ENCODE assay signal across 8 mouse cellular contexts in genomic region chr12:33394804-33395623, GRCm38 (mm10). TPM values are rescaled to one million over a fixed set of nuclear protein-coding genes. Genes with fewer than 3 reads are reported as not detected.
A peak's percentile ranks its signal among the peaks of the same experiment; 100 is the strongest.
DNase-seq lines count a peak whose midpoint lies in the region; ATAC-seq lines count a peak whose summit lies in the region.

TSS of gene Efcab10 (plus strand) at chr12:33394854.

- H3K4me3 ChIP-seq in heart, embryonic 16.5 days (ENCODE audit: low read length): peak within 1 kb of the TSS; percentile 17
- H3K4me3 ChIP-seq in embryonic facial prominence, embryonic 12.5 days: peak within 1 kb of the TSS; percentile 30
- H3K4me3 ChIP-seq in intestine, embryonic 14.5 days (ENCODE audit: low read depth, low read length): peak within 1 kb of the TSS; percentile 13
- H3K4me3 ChIP-seq in neural tube, embryonic 13.5 days: peak within 1 kb of the TSS; percentile 37

- H3K4me2 ChIP-seq in heart, embryonic 16.5 days (ENCODE audit: low read depth, low read length): peak within 1 kb of the TSS; percentile 58
- peak within 1 kb of the TSS; percentile 57 for H3K4me2 ChIP-seq in embryonic facial prominence, embryonic 12.5 days (replicated peaks)
- H3K4me2 ChIP-seq in intestine, embryonic 14.5 days (ENCODE audit: low read length): peak within 1 kb of the TSS; percentile 51
- H3K4me2 ChIP-seq in neural tube, embryonic 13.5 days: peak within 1 kb of the TSS; percentile 67

- ATAC-seq in heart, embryonic 16.5 days (replicated peaks; ENCODE audit: extremely low read depth, insufficient read depth, low FRiP score): no peak
- ATAC-seq in embryonic facial prominence, embryonic 12.5 days (ENCODE audit: insufficient number of reproducible peaks, insufficient read depth, low FRiP score, low TSS enrichment): 0 out of 2 replicates have a peak, but pooled peaks have one; percentile 22
- 0 out of 2 replicates have a peak, but pooled peaks have one; percentile 27 for ATAC-seq in intestine, embryonic 14.5 days (replicated peaks; ENCODE audit: low FRiP score, low TSS enrichment, low read depth)
- peak; percentile 86 for ATAC-seq in neural tube, embryonic 13.5 days (ENCODE audit: low read depth)

- no peaks in the 10 kb centered on the region for H3K36me3 ChIP-seq in heart, embryonic 16.5 days (ENCODE audit: control insufficient read depth, insufficient read depth)
- H3K36me3 ChIP-seq in embryonic facial prominence, embryonic 12.5 days: no peaks in the 10 kb centered on the region
- H3K36me3 ChIP-seq in intestine, embryonic 14.5 days (ENCODE audit: control insufficient read depth, insufficient read depth, low read length): no peaks in the 10 kb centered on the region
- no peaks in the 10 kb centered on the region for H3K36me3 ChIP-seq in neural tube, embryonic 13.5 days

- 17% methylated on average over 24 of the region's 24 CpGs for WGBS in heart, embryonic 16.5 days
- WGBS in embryonic facial prominence, embryonic 12.5 days: 11% methylated on average over 24 of the region's 24 CpGs
- 13% methylated on average over 24 of the region's 24 CpGs for WGBS in intestine, embryonic 14.5 days
- WGBS in neural tube, embryonic 13.5 days: 4% methylated on average over 24 of the region's 24 CpGs

- no peaks in the 10 kb centered on the region for H3K9me3 ChIP-seq in heart, embryonic 16.5 days (replicated peaks; ENCODE audit: control insufficient read depth, low read length)
- no peaks in the 10 kb centered on the region for H3K9me3 ChIP-seq in embryonic facial prominence, embryonic 12.5 days
- no peaks in the 10 kb centered on the region for H3K9me3 ChIP-seq in intestine, embryonic 14.5 days (ENCODE audit: control insufficient read depth, low read length)
- H3K9me3 ChIP-seq in neural tube, embryonic 13.5 days: no peaks in the 10 kb centered on the region

- H3K27ac ChIP-seq in heart, embryonic 16.5 days (ENCODE audit: low read length): no peak within 1 kb of the TSS
- no peak within 1 kb of the TSS for H3K27ac ChIP-seq in embryonic facial prominence, embryonic 12.5 days
- no peak within 1 kb of the TSS for H3K27ac ChIP-seq in intestine, embryonic 14.5 days (ENCODE audit: low read depth)
- peak within 1 kb of the TSS; percentile 86 for H3K27ac ChIP-seq in neural tube, embryonic 13.5 days (replicated peaks)

- DNase-seq in heart, adult 18-20 months: no peak
- DNase-seq in intestine, embryonic 14.5 days (ENCODE audit: low spot score): peak; percentile 55
- DNase-seq in left cerebral cortex, postnatal 14 days (ENCODE audit: low spot score in 2 of 2): peak; percentile 56 to 63
- DNase-seq in urinary bladder, postnatal 36 days (ENCODE audit: low spot score in 2 of 2): no peak
- no peak for DNase-seq in thymus, postnatal 25 days

- intact Hi-C loops in left cerebral cortex, postnatal 14 days (cut with DNase I): no loop called here

- H3K9ac ChIP-seq in heart, embryonic 16.5 days (ENCODE audit: low read length): no peak within 1 kb of the TSS
- H3K9ac ChIP-seq in embryonic facial prominence, embryonic 12.5 days: peak within 1 kb of the TSS; percentile 33; the same call in 1 of the 2 replicates
- 0 out of 2 replicates have a peak within 1 kb of the TSS, but pooled peaks have one; percentile 20 for H3K9ac ChIP-seq in intestine, embryonic 14.5 days (ENCODE audit: low read length)
- peak within 1 kb of the TSS; percentile 66 for H3K9ac ChIP-seq in neural tube, embryonic 13.5 days

- H3K27me3 ChIP-seq in heart, embryonic 16.5 days (ENCODE audit: control insufficient read depth, insufficient read depth, low read length): no peaks in the 10 kb centered on the region
- peaks cover 3% of the 10 kb centered on the region; the same call in 1 of the 2 replicates for H3K27me3 ChIP-seq in embryonic facial prominence, embryonic 12.5 days
- H3K27me3 ChIP-seq in intestine, embryonic 14.5 days (replicated peaks; ENCODE audit: control insufficient read depth, insufficient read depth, low read length): no peaks in the 10 kb centered on the region
- H3K27me3 ChIP-seq in neural tube, embryonic 13.5 days: no peaks in the 10 kb centered on the region

- peaks cover 3% of the 10 kb centered on the region; the same call in 1 of the 2 replicates for H3K4me1 ChIP-seq in heart, embryonic 16.5 days (ENCODE audit: control insufficient read depth, insufficient read depth, low read length)
- no peaks in the 10 kb centered on the region for H3K4me1 ChIP-seq in embryonic facial prominence, embryonic 12.5 days
- peaks cover 3% of the 10 kb centered on the region; the same call in 1 of the 2 replicates for H3K4me1 ChIP-seq in intestine, embryonic 14.5 days (replicated peaks; ENCODE audit: control insufficient read depth, insufficient read depth, low read length)
- peaks cover 14% of the 10 kb centered on the region for H3K4me1 ChIP-seq in neural tube, embryonic 13.5 days (replicated peaks)

RNA-seq across cellular contexts. Expression of gene Efcab10, which starts in this region (rescaled TPM):
- 0.77 TPM in 1 of 2 replicates, not detected in the other for polyA plus RNA-seq in heart, embryonic 16.5 days (2015; fragmentation: Nextera tagmentation; extraction: Ambion mirVana)
- total RNA-seq in heart, adult 18-20 months (2021): not detected
- polyA plus RNA-seq in embryonic facial prominence, embryonic 12.5 days (2016; fragmentation: Nextera tagmentation; extraction: Ambion mirVana): 0.42 TPM in 1 of 2 replicates, not detected in the other
- 0.28 TPM in 1 of 2 replicates, not detected in the other for polyA plus RNA-seq in intestine, embryonic 14.5 days (2014; fragmentation: Nextera tagmentation; extraction: Ambion mirVana)
- 1 to 10 TPM; 1.1 to 1.4 TPM for total RNA-seq in left cerebral cortex, postnatal 14 days (2021)
- polyA plus RNA-seq in neural tube, embryonic 13.5 days (2015; fragmentation: Nextera tagmentation; extraction: Ambion mirVana): 2.2 and 3.0 TPM in 2 replicates

Comparison
In these comparisons a context has a peak if more than half of its experiments do, and no peak if none do; other contexts are left out.
1. Peak in ATAC-seq, H3K4me3 ChIP-seq, H3K9ac ChIP-seq and H3K4me2 ChIP-seq in embryonic facial prominence, embryonic 12.5 days; RNA of the gene not detected or under 1 TPM.
2. Peak in DNase-seq, ATAC-seq, H3K4me3 ChIP-seq, H3K9ac ChIP-seq and H3K4me2 ChIP-seq in intestine, embryonic 14.5 days; RNA of the gene not detected or under 1 TPM.
3. DNase-seq: peak in left cerebral cortex, postnatal 14 days (2 of 2); none in heart, adult 18-20 months (0 of 2), urinary bladder, postnatal 36 days (0 of 2) and thymus, postnatal 25 days (single experiment).
4. Peak in every context shown above with its lines, with median percentiles within 50 percentile points of each other: H3K4me2 ChIP-seq and H3K4me3 ChIP-seq.